Mouse (Mus musculus) kidney, embryonic 14.5 days (tissue): Measurements from ENCODE around the gene Ech1. TPM values are rescaled to one million over a fixed set of nuclear protein-coding genes. Genes with fewer than 3 reads are reported as not detected.
"Not testable (repeated sequence)": the region's sequence is repeated elsewhere in the genome, so short reads cannot be mapped to it uniquely, and the experiment has no call there.

Experiments used
- ATAC-seq: fragments of 200-750 bp; cut with Nextera tagmentation; 2 replicates; pipeline ENCODE4 v1.8.0; 2017; ENCODE audit warnings: moderate number of reproducible peaks, mild to moderate bottlenecking, moderate TSS enrichment, moderate library complexity; ENCODE audit not compliant: low FRiP score, low TSS enrichment
- H3K27ac ChIP-seq: fragments of 300-500 bp; sonication (generic); 2 replicates; pipeline ENCODE4 v1.5.1; 2014; ENCODE audit warnings: low read depth, mild to moderate bottlenecking, low read length, moderate library complexity, mixed read lengths
- H3K27me3 ChIP-seq: fragments of 300-500 bp; sonication (generic); 2 replicates; pipeline ENCODE4 v1.6.1; 2014; ENCODE audit warnings: mild to moderate bottlenecking, low read length; ENCODE audit not compliant: control insufficient read depth, insufficient read depth
- H3K36me3 ChIP-seq: fragments of 300-500 bp; sonication (generic); 2 replicates; pipeline ENCODE4 v1.6.1; 2014; ENCODE audit warnings: low read length, mixed read lengths; ENCODE audit not compliant: control insufficient read depth, insufficient read depth
- H3K4me1 ChIP-seq: fragments of 300-500 bp; sonication (generic); 2 replicates; pipeline ENCODE4 v1.6.1; 2014; ENCODE audit warnings: low read length, mixed read lengths; ENCODE audit not compliant: control insufficient read depth, insufficient read depth
- H3K4me2 ChIP-seq: fragments of 300-500 bp; sonication (generic); replicated peaks from 2 replicates; pipeline ENCODE4 v1.6.1; 2014; ENCODE audit warnings: low read depth, mild to moderate bottlenecking, low read length
- H3K4me3 ChIP-seq: fragments of 300-500 bp; sonication (generic); 2 replicates; pipeline ENCODE4 v1.5.1; 2014; ENCODE audit warnings: mild to moderate bottlenecking, low read length
- H3K9ac ChIP-seq: fragments of 300-500 bp; sonication (generic); 2 replicates; pipeline ENCODE4 v1.6.1; 2014; ENCODE audit warnings: low read depth, mild to moderate bottlenecking, low read length, moderate library complexity
- H3K9me3 ChIP-seq: fragments of 300-500 bp; sonication (generic); 2 replicates; pipeline ENCODE4 v1.6.1; 2016; ENCODE audit warnings: low read length; ENCODE audit not compliant: control insufficient read depth
- WGBS: fragments of 180-500 bp; shearing (Covaris S2); extraction: QIAGEN DNeasy Blood & Tissue Kit; methylation state at CpG from one replicate; pipeline ENCODE4 v1.1.7; 2014; 5-methylcytosine and 5-hydroxymethylcytosine counted together
- polyA plus RNA-seq: library from polyadenylated mRNA; unstranded; fragments of >200 nt; fragmentation: Nextera tagmentation; extraction: Ambion mirVana; gene quantifications from 2 replicates; pipeline ENCODE4 v1.2.1, GENCODE M21; 2014

Gene Ech1
- polyA plus RNA-seq, 1 experiment from 2014 or later: 134 TPM

DNA sequence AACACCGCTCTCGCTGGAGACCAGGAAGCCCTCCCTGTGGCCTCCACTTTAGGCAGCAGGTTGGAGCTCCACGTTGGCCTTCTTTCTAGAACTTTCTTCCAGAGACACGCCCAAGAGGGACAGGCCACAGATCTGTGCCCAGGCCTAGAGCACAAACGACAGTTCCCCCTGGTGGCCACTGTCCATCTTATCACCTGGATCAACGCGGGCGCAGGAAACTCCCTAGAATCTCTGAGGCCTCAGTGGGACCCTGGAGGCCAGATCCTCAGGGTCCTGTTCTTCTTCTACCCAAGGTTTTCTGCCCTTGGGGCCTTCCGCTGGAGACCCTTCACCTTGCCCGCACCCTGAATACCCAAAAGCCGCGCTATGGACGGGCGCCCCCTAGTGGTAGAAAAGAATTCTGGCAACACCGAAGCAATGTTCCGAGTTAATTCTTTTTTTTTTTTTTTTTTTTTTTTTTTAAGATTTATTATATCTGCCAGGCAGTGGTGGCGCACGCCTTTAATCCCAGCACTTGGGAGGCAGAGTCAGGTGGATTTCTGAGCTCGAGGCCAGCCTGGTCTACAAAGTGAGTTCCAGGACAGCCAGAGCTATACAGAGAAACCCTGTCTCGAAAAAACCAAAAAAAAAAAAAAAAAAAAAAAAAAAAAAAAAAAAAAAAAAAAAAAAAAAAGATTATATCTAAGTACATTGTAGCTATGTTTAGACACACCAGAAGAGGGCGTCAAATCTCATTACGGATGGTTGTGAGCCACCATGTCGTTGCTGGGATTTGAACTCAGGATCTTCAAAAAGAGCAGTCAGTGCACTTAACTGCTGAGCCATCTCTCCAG lies 42.7 kb downstream of the Ech1 start:
- peak; percentile 37; the same call in 1 of the 2 replicates for ATAC-seq
- H3K27me3 ChIP-seq, H3K9me3 ChIP-seq, H3K4me2 ChIP-seq, H3K27ac ChIP-seq, H3K4me3 ChIP-seq, H3K9ac ChIP-seq, H3K36me3 ChIP-seq: not testable (repeated sequence)
- peaks cover 12% of the 10 kb centered on the region for H3K4me1 ChIP-seq
- 33% methylated on average over 23 of the region's 23 CpGs for WGBS

DNA sequence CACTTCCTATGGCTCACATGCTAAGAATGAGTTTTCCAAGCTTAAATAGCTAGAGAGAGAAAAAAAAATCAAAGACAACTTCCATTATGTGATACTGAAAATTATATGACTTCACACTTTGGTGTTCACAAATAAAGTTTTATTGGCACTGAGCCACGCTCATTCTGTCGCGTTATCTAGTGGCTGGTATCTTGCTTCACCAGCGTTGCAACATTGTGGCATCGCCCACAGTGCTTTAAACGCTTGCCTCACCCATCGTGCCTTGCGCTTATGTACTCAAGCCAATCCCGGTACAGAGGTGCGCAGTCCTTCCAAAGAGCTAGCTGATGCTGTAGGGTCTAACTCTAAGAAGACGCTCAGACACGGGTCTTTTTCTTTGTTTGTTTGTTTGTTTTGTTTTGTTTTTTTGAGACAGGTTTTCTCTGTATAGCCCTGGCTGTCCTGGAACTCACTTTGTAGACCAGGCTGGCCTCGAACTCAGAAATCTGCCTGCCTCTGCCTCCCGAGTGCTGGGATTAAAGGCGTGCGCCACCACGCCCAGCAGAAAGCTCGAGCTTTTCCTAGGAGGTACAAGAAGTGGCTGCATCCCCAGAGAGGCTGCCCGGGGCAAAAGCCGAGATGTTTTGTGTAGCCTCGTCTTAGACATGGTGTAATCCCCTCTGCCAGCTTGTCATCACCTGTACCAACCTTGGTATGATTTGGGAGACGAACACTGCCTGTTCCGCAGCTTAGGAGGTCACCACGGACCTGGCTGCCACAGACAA lies 46.1 kb downstream of the Ech1 start:
- H3K4me3 ChIP-seq: no peak overlapping the region
- 90% methylated on average over 24 of the region's 24 CpGs for whole genome bisulfite sequencing
- ATAC-seq: no peak
- H3K9me3 ChIP-seq: no peaks in the 10 kb centered on the region
- H3K27ac ChIP-seq: no peak overlapping the region
- H3K4me2 ChIP-seq: no peak overlapping the region
- no peak overlapping the region for H3K9ac ChIP-seq
- H3K27me3 ChIP-seq: no peaks in the 10 kb centered on the region
- H3K4me1 ChIP-seq: no peaks in the 10 kb centered on the region; the same call in 1 of the 2 replicates
- H3K36me3 ChIP-seq: no peaks in the 10 kb centered on the region

DNA sequence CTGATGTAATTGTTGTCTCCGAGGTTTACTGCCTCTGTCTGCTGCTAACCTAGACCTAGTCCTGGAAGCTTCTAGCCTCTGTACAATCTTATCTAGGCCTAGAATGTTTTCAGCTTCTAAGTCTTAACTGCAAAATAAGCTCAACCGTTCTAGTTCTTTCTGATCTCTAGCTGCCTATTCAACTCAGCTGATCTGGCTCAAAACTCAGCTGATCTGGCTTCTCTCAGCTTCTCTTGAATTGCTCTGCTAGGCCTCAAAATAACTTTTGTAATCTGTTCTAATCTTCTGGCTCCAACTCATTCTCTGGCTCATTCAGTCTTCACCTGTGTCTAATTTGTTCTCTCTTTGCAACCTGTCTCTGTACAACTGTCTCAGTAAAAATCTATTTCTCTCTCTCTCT lies 49.5 kb downstream of the Ech1 start:
- no peaks in the 10 kb centered on the region for H3K36me3 ChIP-seq
- no peak overlapping the region for H3K27ac ChIP-seq
- H3K4me3 ChIP-seq: no peak overlapping the region
- no peaks in the 10 kb centered on the region for H3K9me3 ChIP-seq
- H3K27me3 ChIP-seq: no peaks in the 10 kb centered on the region
- no peak for ATAC-seq
- H3K4me2 ChIP-seq: no peak overlapping the region
- no peak overlapping the region for H3K9ac ChIP-seq
- WGBS: 68% methylated on average over 2 of the region's 2 CpGs
- no peaks in the 10 kb centered on the region for H3K4me1 ChIP-seq

DNA sequence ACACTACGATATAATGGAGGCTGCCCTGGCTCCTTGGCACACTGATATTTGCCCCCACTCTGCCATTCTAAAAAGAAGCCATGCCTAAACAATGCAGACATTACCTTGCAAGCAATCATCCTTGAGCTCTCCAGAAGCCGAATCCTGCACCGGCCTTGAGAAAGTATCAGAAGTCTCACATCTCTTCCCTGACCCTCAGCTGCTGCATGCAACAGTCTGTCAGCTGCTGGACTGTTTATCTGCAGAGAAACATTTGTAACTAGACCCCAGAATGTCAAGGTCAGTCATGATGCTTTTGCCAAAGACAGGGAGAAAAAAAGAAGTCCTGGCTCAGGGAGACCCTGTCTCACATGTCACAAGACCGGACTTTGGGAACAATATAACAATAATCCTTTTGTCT lies 51.1 kb downstream of the Ech1 start:
- H3K27me3 ChIP-seq: no peaks in the 10 kb centered on the region
- H3K4me3 ChIP-seq: no peak overlapping the region
- no peak for ATAC-seq
- WGBS: 80% methylated on average over 4 of the region's 4 CpGs
- 0 out of 2 replicates have a peak, but pooled peaks cover 1% of the 10 kb centered on the region for H3K4me1 ChIP-seq
- H3K9me3 ChIP-seq: no peaks in the 10 kb centered on the region
- H3K36me3 ChIP-seq: no peaks in the 10 kb centered on the region
- H3K27ac ChIP-seq: no peak overlapping the region
- H3K4me2 ChIP-seq: no peak overlapping the region
- H3K9ac ChIP-seq: no peak overlapping the region

DNA sequence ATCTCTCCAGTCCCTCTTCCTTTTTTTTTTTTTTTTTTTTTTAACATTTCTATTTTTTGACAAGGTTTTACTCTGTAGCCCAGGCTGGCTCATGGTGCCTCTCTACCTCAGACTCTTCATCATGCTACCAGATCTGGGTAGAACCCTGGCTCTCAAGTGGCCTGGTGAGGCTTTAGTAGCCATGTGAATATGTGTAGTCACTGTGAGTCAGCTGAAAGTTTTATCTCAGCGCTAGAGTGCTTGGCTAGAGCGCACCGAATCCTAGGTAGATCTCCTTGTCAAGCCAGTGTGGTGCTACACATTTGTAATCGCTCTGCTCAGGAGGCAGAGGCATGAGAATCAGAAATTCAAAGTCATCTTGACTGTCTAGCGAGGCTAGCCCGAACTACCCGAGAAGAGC lies 52.1 kb downstream of the Ech1 start:
- no peak overlapping the region for H3K9ac ChIP-seq
- H3K36me3 ChIP-seq: no peaks in the 10 kb centered on the region
- WGBS: 85% methylated on average over 7 of the region's 7 CpGs
- no peak overlapping the region for H3K27ac ChIP-seq
- no peak overlapping the region for H3K4me2 ChIP-seq
- no peak overlapping the region for H3K4me3 ChIP-seq
- ATAC-seq: no peak
- no peaks in the 10 kb centered on the region for H3K9me3 ChIP-seq
- H3K4me1 ChIP-seq: peaks cover 7% of the 10 kb centered on the region; the same call in 1 of the 2 replicates
- H3K27me3 ChIP-seq: no peaks in the 10 kb centered on the region

DNA sequence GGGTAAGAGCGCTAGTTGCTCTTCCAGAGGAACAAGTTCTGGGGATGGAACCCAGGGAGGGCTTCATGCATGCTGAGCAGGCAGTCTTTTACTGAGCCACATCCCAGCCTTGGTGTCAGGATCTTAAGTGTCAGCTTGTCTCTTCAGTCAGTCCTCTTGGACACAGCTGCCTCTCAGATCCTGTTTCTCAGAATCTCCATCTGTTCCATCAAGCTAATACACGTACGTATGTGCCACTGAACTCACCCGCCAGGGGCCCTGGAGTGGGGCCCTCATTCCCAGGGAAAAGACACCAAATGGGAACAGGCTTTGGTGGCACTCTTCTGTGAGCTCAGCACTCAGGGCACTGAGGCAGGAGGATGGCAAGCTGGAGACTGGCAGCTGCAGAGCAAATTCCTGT lies 52.8 kb downstream of the Ech1 start:
- no peak for ATAC-seq
- Histone ChIP-seq H3K27ac (no peak overlapping the region), H3K27me3 (no peaks in the 10 kb centered on the region), H3K9ac (no peak overlapping the region), H3K4me2 (no peak overlapping the region), H3K4me3 (no peak overlapping the region), H3K36me3 (no peaks in the 10 kb centered on the region), H3K4me1 (peaks cover 7% of the 10 kb centered on the region; the same call in 1 of the 2 replicates), H3K9me3 (no peaks in the 10 kb centered on the region)
- 63% methylated on average over 4 of the region's 4 CpGs for WGBS

DNA sequence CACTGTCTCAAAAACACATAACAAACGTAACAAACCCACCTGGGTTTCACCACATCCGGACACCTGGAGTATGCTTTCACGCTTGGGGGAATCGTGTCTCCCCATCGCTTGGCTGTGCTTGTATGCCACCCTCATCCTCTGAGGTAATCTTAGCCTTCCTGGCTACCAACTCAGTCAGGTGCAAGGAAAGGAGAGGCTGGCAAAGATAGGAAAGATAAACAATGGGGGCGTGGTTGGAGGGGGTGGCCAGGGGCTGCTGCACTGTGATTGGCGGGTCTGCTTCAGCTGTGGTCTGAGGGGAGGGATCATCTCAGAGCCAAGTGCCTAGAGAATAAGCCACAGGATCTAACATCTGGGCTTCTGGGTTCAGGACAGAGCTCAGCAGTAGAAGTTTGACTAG lies 54.6 kb downstream of the Ech1 start:
- 77% methylated on average over 7 of the region's 7 CpGs for WGBS
- Histone ChIP-seq H3K27me3 (no peaks in the 10 kb centered on the region), H3K4me1 (peaks cover 7% of the 10 kb centered on the region; the same call in 1 of the 2 replicates), H3K36me3 (no peaks in the 10 kb centered on the region), H3K4me2 (no peak overlapping the region), H3K9ac (no peak overlapping the region), H3K27ac (no peak overlapping the region), H3K9me3 (no peaks in the 10 kb centered on the region), H3K4me3 (no peak overlapping the region)
- ATAC-seq: no peak

DNA sequence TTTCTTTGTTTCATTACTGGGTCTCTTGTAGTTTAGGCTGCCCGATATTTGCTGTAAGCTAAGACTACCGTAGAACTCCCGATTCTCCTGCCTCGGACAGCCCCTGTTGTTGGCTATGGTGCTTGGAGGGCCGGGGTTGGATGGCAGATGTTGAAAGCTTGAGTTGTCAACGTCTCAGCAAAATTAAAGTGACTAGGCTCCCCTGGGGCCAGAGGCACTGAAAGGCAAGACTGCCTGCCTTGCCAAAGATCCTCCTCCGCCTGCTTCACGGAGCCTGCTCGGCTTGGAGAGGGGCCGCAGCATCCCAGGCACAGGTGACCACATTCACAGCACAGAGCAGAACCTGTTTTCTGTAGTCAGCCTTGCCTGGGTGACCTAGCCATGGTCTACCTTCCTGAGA lies 55.5 kb downstream of the Ech1 start:
- no peak overlapping the region for H3K27ac ChIP-seq
- H3K27me3 ChIP-seq: no peaks in the 10 kb centered on the region
- 71% methylated on average over 10 of the region's 10 CpGs for WGBS
- H3K9me3 ChIP-seq: no peaks in the 10 kb centered on the region
- no peak overlapping the region for H3K4me2 ChIP-seq
- no peak overlapping the region for H3K9ac ChIP-seq
- H3K4me1 ChIP-seq: peaks cover 7% of the 10 kb centered on the region; the same call in 1 of the 2 replicates
- no peak overlapping the region for H3K4me3 ChIP-seq
- no peak for ATAC-seq
- H3K36me3 ChIP-seq: no peaks in the 10 kb centered on the region

DNA sequence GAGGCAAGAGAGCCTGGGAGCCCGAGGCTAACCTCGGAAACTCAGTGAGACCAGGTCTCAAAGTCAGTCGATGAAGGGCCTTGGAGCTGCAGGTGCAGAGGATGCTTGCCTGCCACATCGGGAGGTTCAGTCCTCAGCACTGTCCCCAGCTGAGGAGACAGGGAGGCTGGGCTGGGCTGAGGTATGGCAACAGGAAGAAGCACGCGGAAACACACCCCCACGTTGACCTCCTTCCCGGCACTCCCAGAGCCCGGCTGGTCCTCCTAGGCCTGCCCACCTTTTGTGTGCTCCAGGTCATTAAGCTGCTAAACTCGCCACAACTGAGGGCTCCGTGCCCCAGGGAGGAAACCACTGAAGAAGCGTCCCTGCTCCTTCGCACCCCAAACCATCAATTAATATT lies 56.2 kb downstream of the Ech1 start, which contains the start of gene Capn12:
TSS of gene Capn12 (plus strand) at position 224 of the 400 bp plus-strand sequence.
- no peaks in the 10 kb centered on the region for H3K36me3 ChIP-seq
- no peak within 1 kb of the TSS for H3K9ac ChIP-seq
- no peak within 1 kb of the TSS for H3K4me2 ChIP-seq
- WGBS: 27% methylated on average over 13 of the region's 13 CpGs
- peaks cover 7% of the 10 kb centered on the region; the same call in 1 of the 2 replicates for H3K4me1 ChIP-seq
- H3K27ac ChIP-seq: no peak within 1 kb of the TSS
- no peak within 1 kb of the TSS for H3K4me3 ChIP-seq
- ATAC-seq: no peak
- H3K27me3 ChIP-seq: no peaks in the 10 kb centered on the region
- H3K9me3 ChIP-seq: no peaks in the 10 kb centered on the region
